Mouse (Mus musculus) olfactory bulb, adult 2 months (tissue): Measurements from ENCODE around the gene Vil1.

Experiments
- CTCF ChIP-seq: fragments of 200-500 bp; IDR thresholded peaks from 2 replicates; pipeline ENCODE4 v1.5.1; 2012; ENCODE audit warnings: low read depth, mild to moderate bottlenecking, low read length, moderate library complexity; ENCODE audit not compliant: insufficient read depth
- POLR2A ChIP-seq: fragments of 200-500 bp; IDR thresholded peaks from 2 replicates; pipeline ENCODE4 v1.6.1; 2012; ENCODE audit warnings: mild to moderate bottlenecking, low read depth, low read length, moderate library complexity; ENCODE audit not compliant: insufficient read depth

DNA sequence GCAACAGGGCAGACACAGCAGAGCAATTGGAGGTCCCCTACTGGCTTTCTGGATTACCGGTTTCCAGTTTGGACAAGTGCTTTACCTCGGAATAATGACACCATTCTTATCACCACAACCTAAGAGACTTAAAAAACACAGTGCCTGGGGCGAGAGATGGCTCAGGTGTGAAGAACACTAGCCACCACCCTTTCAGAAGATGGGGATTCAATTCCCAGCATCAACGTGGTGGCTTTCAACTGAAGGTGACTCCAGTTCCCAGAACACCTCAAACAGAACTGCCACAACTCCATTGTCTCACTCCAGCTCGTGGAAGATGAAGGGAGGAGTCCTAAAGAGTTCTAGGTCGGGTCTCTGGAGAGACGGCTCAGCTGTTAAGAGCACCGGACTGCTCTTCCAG lies 23.6 kb upstream of the Vil1 start:
- TF ChIP-seq CTCF (no peak), POLR2A (no peak)
